Mouse (Mus musculus): ENCODE measurements at regions not wholly inside any gene's neighbourhood (a gene's known extent, or its start where the extent isn't known, plus 50 kb on each side); places are given as distances from the start of the nearest gene placed in this dataset.

DNA sequence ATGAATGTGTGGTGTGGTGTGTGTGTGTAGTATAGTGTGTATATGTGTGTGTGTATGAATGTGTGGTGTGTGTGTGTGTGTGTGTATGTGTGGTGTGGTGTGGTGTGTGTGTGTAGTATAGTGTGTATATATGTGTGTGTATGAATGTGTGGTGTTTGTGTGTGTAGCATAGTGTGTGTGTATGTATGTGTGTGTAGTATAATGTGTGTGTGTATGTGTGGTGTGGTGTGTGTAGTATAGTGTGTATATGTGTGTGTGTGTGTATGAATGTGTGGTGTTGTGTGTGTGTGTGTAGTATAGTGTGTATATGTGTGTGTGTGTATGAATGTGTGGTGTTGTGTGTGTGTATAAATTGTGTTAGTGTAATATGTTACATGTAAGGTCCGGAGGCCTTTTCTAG lies 600.5 kb upstream of the Auts2 start:
- no peak for ATAC-seq (replicated peaks; ENCODE audit: low FRiP score, poor library complexity, severe bottlenecking)

DNA sequence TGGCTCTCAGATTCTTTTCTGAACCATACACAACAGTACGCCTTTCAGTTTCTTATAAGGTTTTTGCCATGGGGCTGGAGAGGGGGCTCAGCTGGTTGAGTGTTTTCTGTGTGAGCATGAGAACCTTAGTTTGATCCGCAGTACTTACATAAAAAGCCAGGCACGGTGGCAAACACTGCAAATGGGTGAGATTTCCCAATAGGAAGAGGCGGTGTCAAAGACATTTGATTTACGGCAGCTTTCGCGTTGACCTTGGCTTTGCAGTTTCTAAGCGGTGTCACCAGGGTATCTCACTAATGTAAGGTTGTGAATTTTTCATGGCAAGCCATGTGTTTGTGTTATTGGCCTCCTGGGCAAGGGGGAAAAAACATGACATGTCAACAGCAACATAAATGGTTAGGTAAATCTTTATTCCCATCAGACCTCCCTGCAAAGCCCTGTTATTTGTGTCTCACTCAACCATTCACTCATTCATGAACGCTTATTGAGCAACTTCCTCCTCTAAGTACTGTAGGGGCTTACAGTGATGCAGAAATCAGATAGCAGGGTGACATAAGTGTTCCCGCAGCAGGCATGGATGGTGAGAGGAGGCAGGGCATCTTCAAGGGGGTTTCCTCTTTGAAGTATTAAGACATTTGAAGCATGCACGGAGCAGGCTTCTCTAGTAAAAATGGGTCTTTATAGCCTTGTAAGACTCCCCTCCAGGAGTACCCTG lies 599.4 kb upstream of the Auts2 start:
- no peak for ATAC-seq (replicated peaks; ENCODE audit: low FRiP score, poor library complexity, severe bottlenecking)

DNA sequence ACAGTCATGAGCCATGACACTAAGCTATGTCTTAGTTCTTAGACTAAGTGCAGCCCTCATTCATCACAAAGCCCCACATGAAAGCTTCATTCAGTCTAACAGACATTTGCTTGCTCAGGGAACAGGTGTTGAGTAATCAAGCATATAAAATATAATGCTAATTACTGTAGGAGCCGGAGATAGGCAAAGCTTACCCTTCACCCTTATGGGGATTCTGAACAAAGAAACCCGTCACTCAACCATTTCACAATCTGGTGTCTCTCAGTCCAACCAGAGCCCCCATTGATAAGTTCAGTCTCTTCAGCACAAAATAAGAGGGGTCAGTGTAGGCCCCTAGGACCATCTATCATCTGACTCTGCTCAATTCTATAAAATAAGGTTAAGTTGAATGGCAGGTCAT lies 587.9 kb upstream of the Auts2 start:
- no peak for ATAC-seq (replicated peaks; ENCODE audit: low FRiP score, poor library complexity, severe bottlenecking)

DNA sequence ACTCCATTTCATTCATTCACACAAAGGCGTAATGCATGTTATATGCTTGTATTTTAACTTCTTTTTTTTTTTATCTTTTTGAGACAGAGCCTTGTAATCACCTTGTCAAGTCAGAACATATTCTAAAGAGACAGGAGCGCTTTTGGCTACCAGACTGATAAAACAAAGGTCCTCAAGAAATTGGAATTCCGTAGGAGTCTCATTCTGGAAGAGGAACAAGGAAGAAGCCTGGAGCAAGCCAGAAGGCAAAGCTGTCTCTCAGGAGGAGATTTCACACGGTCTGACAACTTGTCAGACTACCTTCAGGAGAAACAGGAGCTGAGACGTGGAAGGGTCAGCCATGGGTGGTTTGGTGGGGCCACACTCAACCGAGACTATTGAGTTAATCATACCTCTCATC lies 587.2 kb upstream of the Auts2 start:
- ATAC-seq (replicated peaks; ENCODE audit: low FRiP score, poor library complexity, severe bottlenecking): no peak

DNA sequence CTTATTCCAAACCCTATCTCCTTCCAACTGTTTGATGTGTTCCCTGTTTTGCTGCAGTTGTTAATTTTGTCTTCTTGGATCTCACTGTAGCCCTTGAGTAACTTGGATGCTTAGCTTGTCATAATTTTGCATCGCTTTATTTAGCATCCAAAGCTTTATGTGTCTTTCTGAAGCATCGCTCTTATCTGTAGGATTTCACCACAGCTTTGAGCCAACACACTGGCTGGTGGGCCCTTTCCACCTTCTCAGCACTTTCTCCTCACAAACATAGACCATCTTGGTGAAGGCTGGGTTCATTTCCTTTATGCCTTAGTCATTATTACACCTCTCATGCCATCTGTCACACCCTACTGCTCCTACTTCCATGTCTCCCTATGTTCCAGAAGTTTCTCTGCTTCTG lies 581.1 kb upstream of the Auts2 start:
- no peak for ATAC-seq (replicated peaks; ENCODE audit: low FRiP score, poor library complexity, severe bottlenecking)

DNA sequence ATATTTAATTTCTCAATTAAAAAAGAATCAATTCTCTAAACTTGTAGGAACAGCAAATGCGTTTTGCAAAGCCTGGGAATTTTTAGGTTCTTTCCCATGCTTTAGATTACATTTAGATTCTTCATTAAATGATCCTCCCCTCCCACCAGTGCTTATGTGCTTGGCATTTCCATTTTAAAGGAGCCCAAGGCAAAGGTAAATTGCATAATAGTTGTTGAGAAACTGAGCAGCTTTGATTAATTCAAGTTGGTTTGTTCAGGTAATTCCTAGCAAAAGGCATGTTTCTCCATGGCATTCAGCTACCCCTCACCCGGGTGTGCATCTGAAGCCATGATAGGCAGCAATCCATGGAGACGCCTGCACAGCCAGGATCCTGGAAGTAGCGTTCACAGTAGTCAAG lies 570.8 kb upstream of the Auts2 start:
- ATAC-seq (replicated peaks; ENCODE audit: low FRiP score, poor library complexity, severe bottlenecking): no peak

DNA sequence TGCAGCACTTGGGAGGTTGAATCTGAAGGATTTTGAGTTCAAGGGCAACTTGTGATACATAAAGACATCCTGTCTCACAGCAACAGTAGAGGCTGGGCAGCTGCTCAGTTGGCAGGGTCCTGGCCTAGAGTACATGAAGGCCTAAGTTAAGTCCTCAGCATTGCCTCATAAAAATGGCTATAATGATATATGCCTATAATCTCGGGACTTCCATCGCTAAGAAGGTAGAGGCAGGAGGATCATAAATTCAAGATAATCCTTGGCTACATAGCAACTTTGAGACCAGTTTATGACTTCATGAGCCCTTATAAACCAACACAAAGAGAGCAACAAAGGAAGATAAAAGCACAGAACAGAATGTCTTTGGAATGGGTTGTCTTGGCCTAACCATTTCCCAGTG lies 570.0 kb upstream of the Auts2 start:
- ATAC-seq (replicated peaks; ENCODE audit: low FRiP score, poor library complexity, severe bottlenecking): no peak

DNA sequence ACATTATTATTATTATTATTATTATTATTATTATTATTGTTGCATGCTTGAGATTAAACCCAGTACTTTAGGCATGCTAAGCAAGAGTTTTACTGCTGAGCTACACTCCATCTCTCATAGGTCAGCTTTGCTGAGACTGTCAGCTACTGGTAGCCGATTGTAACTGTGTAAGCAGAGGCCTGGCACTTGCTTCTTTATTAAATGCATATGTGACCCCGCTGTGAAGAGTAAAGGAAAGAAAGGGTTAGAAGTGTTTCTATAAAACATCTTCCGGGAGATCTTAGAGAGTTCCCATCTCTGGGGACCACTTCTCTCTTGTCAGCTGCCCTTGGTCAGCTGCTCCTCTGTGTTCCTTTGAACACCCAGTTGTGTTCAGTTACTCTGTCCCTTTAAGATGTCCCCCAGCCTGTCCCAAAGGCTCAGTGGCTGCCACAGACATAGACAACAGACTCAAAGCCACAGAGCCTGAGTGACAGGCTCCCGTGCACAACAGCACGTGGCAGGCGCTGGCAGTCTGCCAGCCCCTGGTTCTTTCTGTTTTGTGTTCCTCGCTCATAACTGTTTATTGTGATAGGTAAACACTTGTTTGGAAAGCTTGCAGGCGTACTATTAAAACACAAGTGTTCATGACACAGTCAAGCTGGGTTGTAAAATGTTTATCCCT lies 563.7 kb upstream of the Auts2 start:
- ATAC-seq (replicated peaks; ENCODE audit: low FRiP score, poor library complexity, severe bottlenecking): no peak

DNA sequence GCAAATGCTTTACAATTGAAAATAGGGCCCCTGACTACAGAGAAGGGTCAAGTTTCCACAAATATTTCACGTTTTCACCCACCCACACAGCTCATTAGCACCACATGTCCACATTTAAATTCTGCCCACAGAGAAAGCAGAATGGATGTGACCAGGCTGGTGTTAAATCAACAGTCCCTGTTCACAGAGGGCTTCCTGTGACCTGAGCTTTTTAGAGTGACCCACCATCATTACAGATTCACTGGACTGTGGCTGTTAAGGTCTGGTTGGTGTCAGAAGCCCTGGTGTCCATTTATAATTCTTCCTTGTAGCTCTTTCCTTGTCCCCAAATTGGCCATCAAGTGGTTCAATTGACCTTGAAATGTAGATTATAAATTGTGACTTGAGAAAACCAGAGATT lies 553.2 kb upstream of the Auts2 start:
- no peak for ATAC-seq (replicated peaks; ENCODE audit: low FRiP score, poor library complexity, severe bottlenecking)

DNA sequence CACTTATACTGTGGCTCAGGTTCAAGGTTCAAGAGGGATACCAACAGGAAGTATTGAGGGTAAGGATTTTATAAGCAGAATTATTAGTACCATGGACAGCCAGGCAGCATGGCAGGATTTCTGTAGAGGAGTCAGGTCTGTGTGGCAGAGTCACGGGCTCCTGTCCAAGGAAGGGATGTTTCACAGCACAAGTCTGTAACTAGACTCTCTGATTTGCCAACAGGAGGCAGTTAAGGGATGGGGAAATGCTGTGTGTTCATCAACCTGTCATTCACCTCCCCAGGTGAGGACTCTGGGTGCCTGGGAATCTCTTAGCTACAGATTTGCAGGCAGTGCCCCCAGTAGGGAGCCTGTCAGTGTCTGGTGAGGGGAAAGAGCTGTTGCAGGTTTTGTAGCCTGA lies 541.7 kb upstream of the Auts2 start:
- ATAC-seq (replicated peaks; ENCODE audit: low FRiP score, poor library complexity, severe bottlenecking): no peak

DNA sequence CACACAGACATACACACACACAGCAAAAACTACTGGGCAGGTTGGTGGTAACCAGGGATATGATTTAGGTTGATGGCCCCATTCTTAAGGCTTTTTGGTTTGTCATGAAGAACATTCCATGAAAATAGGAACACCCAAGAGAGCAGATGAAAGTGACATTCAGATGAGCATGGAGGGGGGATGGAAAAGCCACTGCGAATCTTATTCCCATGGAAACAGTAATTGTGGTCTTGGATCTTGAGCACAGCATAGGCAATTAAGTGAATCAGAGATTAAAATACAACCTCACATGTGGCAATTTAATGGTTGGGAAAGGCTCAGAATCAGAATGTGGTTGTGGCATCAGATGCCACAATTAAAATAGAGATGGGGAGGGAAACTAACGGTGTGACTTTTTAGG lies 537.6 kb upstream of the Auts2 start:
- ATAC-seq (replicated peaks; ENCODE audit: low FRiP score, poor library complexity, severe bottlenecking): no peak

DNA sequence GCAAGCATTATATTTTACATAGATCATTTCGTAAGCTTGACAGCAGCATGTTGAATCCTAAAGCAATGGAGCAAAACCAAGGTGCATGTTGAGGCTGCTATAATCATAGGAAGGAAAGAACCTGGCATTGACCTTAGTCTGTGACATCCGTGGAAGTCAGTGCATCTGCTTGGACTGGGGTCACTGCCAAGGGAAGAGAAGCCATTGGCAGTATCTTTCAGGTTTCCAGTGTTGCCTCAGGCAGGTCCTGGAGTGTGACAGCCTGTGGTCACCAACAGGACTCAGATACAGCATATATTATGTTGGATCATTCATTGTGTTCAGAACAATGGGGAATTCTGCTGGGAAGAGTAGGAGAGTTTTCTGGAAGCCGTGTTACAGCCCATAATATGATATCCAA lies 535.8 kb upstream of the Auts2 start:
- no peak for ATAC-seq (replicated peaks; ENCODE audit: low FRiP score, poor library complexity, severe bottlenecking)

DNA sequence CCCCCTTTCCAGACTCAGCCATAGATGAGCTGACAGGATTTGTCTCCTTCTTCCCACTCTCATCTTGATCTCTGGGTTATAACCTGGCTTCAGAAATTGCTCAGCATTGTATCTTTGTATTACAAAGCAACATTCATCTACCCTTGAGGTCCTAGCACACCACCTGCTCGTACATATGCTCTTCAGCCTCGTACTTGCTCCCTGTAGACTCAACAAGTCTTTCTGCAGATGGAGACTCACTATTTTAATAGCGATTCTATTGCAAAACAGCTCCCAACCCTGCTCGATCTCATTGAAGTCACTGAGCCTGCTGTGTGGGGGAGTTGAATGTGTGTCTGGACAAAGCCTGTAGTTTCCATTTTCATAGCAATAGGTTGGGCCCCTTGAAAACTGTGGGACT lies 535.2 kb upstream of the Auts2 start:
- ATAC-seq (replicated peaks; ENCODE audit: low FRiP score, poor library complexity, severe bottlenecking): no peak

DNA sequence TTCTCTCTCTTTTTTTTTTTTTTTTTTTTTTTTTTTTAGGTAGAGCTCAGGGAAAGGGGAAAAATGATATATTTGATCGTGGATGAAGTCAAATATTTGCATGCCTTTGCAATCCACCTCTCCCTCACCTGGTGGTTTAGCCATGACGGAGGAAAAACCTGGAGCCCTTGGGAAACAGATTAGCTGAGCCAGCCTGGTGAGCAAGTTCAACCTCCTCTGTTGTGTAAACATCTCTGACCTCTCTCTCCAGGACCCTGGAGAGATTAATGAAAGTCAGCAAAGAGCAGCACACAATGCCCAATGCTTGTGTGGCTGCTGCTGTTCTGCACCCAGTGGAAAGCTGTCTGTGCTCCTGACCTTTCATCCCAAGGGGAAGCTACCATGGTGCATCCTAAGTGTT lies 530.2 kb upstream of the Auts2 start:
- no peak for ATAC-seq (replicated peaks; ENCODE audit: low FRiP score, poor library complexity, severe bottlenecking)

DNA sequence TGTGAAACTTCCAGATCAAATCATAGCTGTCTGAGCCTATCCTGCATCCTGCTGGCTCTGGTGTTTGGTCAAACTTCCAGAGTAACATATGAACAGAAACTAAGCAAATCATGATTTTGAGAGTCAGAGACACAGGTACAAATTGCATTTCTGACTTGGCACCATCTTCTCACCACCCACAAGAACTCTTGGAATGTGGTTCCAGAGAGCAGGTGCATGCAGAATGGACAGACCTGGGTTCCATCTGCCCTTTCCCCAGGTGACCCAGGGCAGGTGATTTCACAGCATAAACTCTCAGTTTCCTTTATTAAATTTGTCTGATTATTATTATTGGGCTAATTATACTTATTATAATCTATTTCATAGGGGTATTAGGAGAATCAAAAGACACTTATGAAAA lies 527.0 kb upstream of the Auts2 start:
- ATAC-seq (replicated peaks; ENCODE audit: low FRiP score, poor library complexity, severe bottlenecking): no peak

DNA sequence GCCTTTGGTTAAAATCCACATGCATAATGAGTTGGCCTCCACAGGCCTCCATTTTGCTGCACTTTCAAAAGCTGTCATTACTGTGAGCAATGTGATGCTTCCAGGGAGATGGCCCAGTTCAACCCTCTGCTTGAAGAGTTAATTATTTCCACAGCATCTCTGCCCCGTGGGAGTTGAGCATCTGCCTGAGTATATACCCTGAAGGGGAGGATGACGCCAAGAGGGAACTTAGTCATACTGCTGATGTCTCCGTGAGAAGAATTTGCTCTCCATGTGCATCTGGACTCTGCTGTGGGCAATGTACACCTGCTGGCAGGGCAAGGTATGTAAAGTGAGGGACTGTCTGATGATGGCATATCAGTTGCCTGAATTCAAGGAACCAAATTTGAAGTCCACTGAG lies 519.3 kb upstream of the Auts2 start:
- ATAC-seq (replicated peaks; ENCODE audit: low FRiP score, poor library complexity, severe bottlenecking): no peak

DNA sequence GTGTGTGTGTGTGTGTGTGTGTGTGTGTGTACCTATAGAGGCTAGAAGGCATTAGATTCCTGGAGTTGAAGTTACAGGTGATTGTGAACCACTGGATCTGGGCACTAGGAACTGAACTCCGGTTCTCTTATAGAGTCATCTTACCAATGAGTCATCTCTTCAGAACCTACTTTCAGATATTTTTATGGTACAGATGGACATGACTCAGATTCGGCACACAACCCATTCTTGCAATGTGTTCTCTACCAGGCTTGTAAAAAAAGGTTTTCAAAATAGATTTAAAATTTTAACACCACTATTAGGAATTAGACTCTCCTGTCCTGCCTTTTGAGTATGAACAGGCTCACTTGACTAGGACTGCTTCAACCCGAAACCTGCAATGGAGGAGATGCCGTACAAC lies 504.3 kb upstream of the Auts2 start:
- no peak for ATAC-seq (replicated peaks; ENCODE audit: low FRiP score, poor library complexity, severe bottlenecking)

DNA sequence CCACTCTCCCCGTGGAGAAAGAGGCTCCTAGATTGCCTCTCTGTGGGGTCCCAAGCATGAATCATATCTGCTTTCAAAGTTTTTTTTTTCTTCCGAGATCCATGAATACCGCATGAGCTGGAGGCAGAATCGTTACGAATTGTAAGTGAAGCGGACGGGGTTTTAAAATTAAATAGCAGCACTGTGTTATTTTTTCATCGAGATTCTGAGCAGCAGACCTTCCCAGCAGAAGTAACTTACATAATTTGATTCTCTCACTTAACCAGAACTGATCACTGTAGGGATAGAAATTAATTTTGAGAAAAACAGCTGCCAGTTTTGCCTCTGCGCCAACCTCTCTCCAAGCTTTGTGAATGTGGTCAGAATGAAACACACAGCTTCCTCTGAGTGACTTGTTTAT lies 502.5 kb upstream of the Auts2 start:
- no peak for ATAC-seq (replicated peaks; ENCODE audit: low FRiP score, poor library complexity, severe bottlenecking)

DNA sequence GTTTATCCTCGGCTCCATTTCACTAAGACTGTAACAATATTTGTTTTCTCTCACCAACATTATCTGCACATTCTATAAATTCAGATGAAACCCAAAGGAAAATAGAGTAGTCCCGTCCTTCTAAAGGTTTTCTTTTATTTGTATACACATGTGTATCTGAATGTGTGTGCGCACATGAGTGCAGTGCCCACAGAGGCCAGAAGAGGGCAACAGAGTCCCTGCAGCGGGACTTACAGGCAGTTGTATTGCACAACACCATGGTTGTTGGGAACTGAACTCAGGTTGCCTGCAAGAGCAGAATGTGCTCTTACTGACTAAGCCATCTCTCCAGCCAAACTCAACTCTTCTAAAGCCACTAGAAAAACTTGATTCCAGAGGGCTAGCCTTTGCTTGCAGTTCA lies 484.4 kb upstream of the Auts2 start:
- no peak for ATAC-seq (replicated peaks; ENCODE audit: low FRiP score, poor library complexity, severe bottlenecking)

DNA sequence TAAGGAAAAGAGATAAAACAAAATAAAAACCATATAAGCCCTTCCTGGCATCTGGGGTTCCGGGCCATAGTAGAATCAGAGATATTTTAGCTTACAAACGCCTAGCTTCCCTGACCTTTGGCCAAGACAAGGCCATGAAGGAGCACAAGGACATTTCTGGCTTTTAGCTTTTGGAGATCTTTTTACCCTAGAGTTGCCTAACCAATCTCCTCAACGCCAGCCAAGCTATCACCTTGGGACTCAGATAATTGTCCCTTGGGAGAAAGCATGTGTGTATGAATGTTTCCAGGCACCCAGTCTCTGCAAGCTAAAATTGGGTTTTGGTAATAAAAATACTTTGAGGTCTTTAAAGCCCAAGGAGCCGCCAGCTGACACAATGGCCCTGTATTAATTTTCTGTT lies 482.0 kb upstream of the Auts2 start:
- no peak for ATAC-seq (replicated peaks; ENCODE audit: low FRiP score, poor library complexity, severe bottlenecking)

DNA sequence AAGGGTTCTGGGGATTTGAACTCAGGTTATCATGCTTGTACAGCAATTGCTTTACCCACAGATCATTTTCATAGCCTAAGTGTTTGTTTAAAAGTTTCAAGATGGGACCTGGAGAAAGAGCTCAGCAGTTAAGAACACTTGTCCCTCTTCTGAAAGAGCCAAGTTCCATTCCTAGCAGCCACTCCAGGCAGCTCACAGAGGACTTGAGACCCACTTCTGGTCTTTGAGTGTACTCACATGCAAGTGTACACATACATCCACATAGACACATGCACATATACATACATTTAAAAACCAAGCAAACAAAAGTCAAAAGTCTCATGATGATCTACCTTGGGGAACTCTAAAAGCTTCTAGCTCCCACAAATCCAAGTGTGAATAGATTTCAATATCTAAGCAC lies 477.7 kb upstream of the Auts2 start:
- no peak for ATAC-seq (replicated peaks; ENCODE audit: low FRiP score, poor library complexity, severe bottlenecking)

DNA sequence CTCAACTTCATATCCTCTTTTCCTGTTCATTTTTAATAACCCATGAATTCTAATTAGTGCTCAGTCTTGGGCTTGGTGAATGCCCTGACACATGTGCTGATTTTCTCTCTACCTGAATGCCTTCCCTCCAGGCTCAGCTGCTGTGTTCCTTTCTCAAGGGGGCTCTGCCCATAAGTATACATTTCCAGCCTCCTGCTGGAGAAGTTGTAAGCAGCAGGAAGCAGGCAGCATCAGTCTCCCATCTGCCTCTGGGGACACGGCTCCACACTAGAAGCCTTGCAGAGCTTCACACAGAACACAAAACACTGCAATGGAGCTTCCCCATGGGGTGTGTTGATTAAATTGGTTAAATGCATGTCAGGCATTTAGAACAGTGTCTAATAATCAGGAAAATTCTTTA lies 477.0 kb upstream of the Auts2 start:
- no peak for ATAC-seq (replicated peaks; ENCODE audit: low FRiP score, poor library complexity, severe bottlenecking)
